ENCODE assay signal across 28 mouse cellular contexts in the genomic region with DNA sequence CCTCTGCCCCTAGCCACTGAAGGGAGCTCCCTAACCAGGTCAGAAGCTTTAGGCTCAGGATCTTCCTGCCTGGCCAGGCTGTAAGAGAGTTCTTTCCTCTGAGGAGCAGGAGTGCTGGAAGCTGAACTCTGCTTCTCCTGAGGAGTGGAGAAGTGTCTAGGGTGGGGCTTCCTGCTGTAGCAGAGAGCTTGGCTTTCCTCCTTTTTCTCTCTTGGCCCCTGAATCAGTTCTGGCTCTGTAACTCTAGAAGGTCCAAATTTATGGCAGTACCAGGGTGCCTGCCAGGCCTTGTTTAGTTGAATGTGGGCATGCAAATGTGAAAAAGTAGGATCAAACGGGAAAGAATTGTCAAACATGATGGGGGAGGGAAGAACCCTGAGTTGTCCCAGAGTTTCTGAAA. TPM values are rescaled to one million over a fixed set of nuclear protein-coding genes. Genes with fewer than 3 reads are reported as not detected.
DNase-seq lines count a peak whose midpoint lies in the region; ATAC-seq lines count a peak whose summit lies in the region.
"Had no signal": no experiment of that assay in that cellular context is flagged by ENCODE, and none has a peak within 500 bp of the region (broad histone marks: within the 10 kb centered on the region; RNA-seq: fewer than 3 reads in every experiment).

No protein-coding gene starts in this region.

- H3K27ac ChIP-seq in embryonic facial prominence, embryonic 13.5 days, result peak overlapping the region; percentile 60; the same call in 1 of the 2 replicates
- H3K27ac ChIP-seq in embryonic facial prominence, embryonic 10.5 days (replicated peaks), result no peak overlapping the region
- H3K27ac ChIP-seq in limb, embryonic 15.5 days, result peak overlapping the region; percentile 22; the same call in 1 of the 2 replicates
- H3K27ac ChIP-seq in limb, embryonic 10.5 days, result no peak overlapping the region
- H3K27ac ChIP-seq in embryonic facial prominence, embryonic 15.5 days (replicated peaks), result 0 out of 2 replicates have a peak overlapping the region, but pooled peaks have one; percentile 11
- H3K27ac ChIP-seq: forebrain, embryonic 10.5 days; forebrain, embryonic 13.5 days; hindbrain, embryonic 10.5 days; hindbrain, embryonic 13.5 days; intestine, embryonic 15.5 days had no signal

- H3K9me3 ChIP-seq in embryonic facial prominence, embryonic 13.5 days, result no peaks in the 10 kb centered on the region
- H3K9me3 ChIP-seq in embryonic facial prominence, embryonic 10.5 days, result no peaks in the 10 kb centered on the region
- H3K9me3 ChIP-seq in limb, embryonic 15.5 days, result no peaks in the 10 kb centered on the region
- no peaks in the 10 kb centered on the region for H3K9me3 ChIP-seq in limb, embryonic 10.5 days (replicated peaks)
- no peaks in the 10 kb centered on the region for H3K9me3 ChIP-seq in embryonic facial prominence, embryonic 15.5 days (replicated peaks)
- H3K9me3 ChIP-seq: forebrain, embryonic 10.5 days; forebrain, embryonic 13.5 days; hindbrain, embryonic 10.5 days; hindbrain, embryonic 13.5 days; intestine, embryonic 15.5 days had no signal

- H3K4me3 ChIP-seq in embryonic facial prominence, embryonic 13.5 days, result no peak overlapping the region
- no peak overlapping the region for H3K4me3 ChIP-seq in embryonic facial prominence, embryonic 10.5 days
- H3K4me3 ChIP-seq in limb, embryonic 15.5 days, result no peak overlapping the region
- no peak overlapping the region for H3K4me3 ChIP-seq in limb, embryonic 10.5 days
- H3K4me3 ChIP-seq in embryonic facial prominence, embryonic 15.5 days (replicated peaks), result no peak overlapping the region
- H3K4me3 ChIP-seq: erythroblast, embryonic 14.5 days; forebrain, embryonic 10.5 days; forebrain, embryonic 13.5 days; hindbrain, embryonic 10.5 days; hindbrain, embryonic 13.5 days; intestine, embryonic 15.5 days had no signal

- H3K9ac ChIP-seq in embryonic facial prominence, embryonic 13.5 days, result no peak overlapping the region
- no peak overlapping the region for H3K9ac ChIP-seq in limb, embryonic 15.5 days
- H3K9ac ChIP-seq in embryonic facial prominence, embryonic 15.5 days, result no peak overlapping the region
- H3K9ac ChIP-seq: forebrain, embryonic 13.5 days; hindbrain, embryonic 13.5 days; intestine, embryonic 15.5 days had no signal

- H3K4me2 ChIP-seq in embryonic facial prominence, embryonic 13.5 days, result no peak overlapping the region
- no peak overlapping the region for H3K4me2 ChIP-seq in limb, embryonic 15.5 days
- H3K4me2 ChIP-seq in embryonic facial prominence, embryonic 15.5 days (replicated peaks), result no peak overlapping the region
- H3K4me2 ChIP-seq: forebrain, embryonic 13.5 days; heart, embryonic 11.5 days; hindbrain, embryonic 13.5 days; intestine, embryonic 15.5 days had no signal

- no peaks in the 10 kb centered on the region for H3K27me3 ChIP-seq in embryonic facial prominence, embryonic 13.5 days
- no peaks in the 10 kb centered on the region for H3K27me3 ChIP-seq in embryonic facial prominence, embryonic 10.5 days (replicated peaks; ENCODE audit: low read depth, poor library complexity, severe bottlenecking)
- H3K27me3 ChIP-seq in limb, embryonic 15.5 days, result no peaks in the 10 kb centered on the region
- H3K27me3 ChIP-seq in limb, embryonic 10.5 days (ENCODE audit: low read depth, poor library complexity, severe bottlenecking), result no peaks in the 10 kb centered on the region
- H3K27me3 ChIP-seq in embryonic facial prominence, embryonic 15.5 days, result no peaks in the 10 kb centered on the region
- H3K27me3 ChIP-seq: forebrain, embryonic 13.5 days; hindbrain, embryonic 13.5 days; intestine, embryonic 15.5 days; Patski had no signal

- no peaks in the 10 kb centered on the region for H3K36me3 ChIP-seq in embryonic facial prominence, embryonic 13.5 days
- no peaks in the 10 kb centered on the region for H3K36me3 ChIP-seq in embryonic facial prominence, embryonic 10.5 days (replicated peaks)
- H3K36me3 ChIP-seq in limb, embryonic 15.5 days, result no peaks in the 10 kb centered on the region
- H3K36me3 ChIP-seq in limb, embryonic 10.5 days, result no peaks in the 10 kb centered on the region
- no peaks in the 10 kb centered on the region for H3K36me3 ChIP-seq in embryonic facial prominence, embryonic 15.5 days
- H3K36me3 ChIP-seq: forebrain, embryonic 10.5 days; hindbrain, embryonic 10.5 days; hindbrain, embryonic 13.5 days; intestine, embryonic 15.5 days had no signal

- 39% methylated on average over 1 of the region's 1 CpGs for WGBS in embryonic facial prominence, embryonic 13.5 days
- 62% methylated on average over 1 of the region's 1 CpGs for WGBS in embryonic facial prominence, embryonic 10.5 days
- WGBS in limb, embryonic 15.5 days, result 32% methylated on average over 1 of the region's 1 CpGs
- WGBS in limb, embryonic 10.5 days, result 82% methylated on average over 1 of the region's 1 CpGs
- WGBS in embryonic facial prominence, embryonic 15.5 days, result 37% methylated on average over 1 of the region's 1 CpGs

- intact Hi-C loops in gastrocnemius, postnatal 14 days (cut with DNase I; ENCODE audit: low total_unique reads), result no loop called here

- ATAC-seq in embryonic facial prominence, embryonic 13.5 days (ENCODE audit: insufficient number of reproducible peaks, insufficient read depth, low FRiP score, low TSS enrichment, low read depth), result no peak
- ATAC-seq in limb, embryonic 15.5 days (ENCODE audit: insufficient number of reproducible peaks, low FRiP score, low TSS enrichment, low read depth), result no peak
- no peak for ATAC-seq in embryonic facial prominence, embryonic 15.5 days (ENCODE audit: insufficient number of reproducible peaks, low FRiP score, low TSS enrichment, low read depth)
- ATAC-seq: forebrain, embryonic 13.5 days; forebrain, embryonic 16.5 days; hindbrain, embryonic 16.5 days; intestine, embryonic 15.5 days; Patski had no signal

- no peak for DNase-seq in embryonic facial prominence, embryonic 10.5 days (ENCODE audit: low spot score)
- DNase-seq in gastrocnemius, postnatal 25 days, result peak; percentile 13
- no peak for DNase-seq in gastrocnemius, postnatal 14 days
- DNase-seq in limb, embryonic 10.5 days (ENCODE audit: low spot score), result no peak
- DNase-seq in cerebellum, postnatal 25 days, result no peak
- DNase-seq: adrenal gland, adult 2 months; adrenal gland, postnatal 14 days; cerebellum, adult 11 months; cerebellum, adult 2 months; cerebellum, adult 9-11 months; cerebellum, postnatal 36 days; embryo, embryonic 11 days; gastrocnemius, postnatal 10 days; heart, postnatal 36 days; kidney, adult 11 months had no signal

- H3K4me1 ChIP-seq in embryonic facial prominence, embryonic 13.5 days, result peaks cover 8% of the 10 kb centered on the region
- no peaks in the 10 kb centered on the region for H3K4me1 ChIP-seq in embryonic facial prominence, embryonic 10.5 days
- H3K4me1 ChIP-seq in limb, embryonic 15.5 days, result peaks cover 8% of the 10 kb centered on the region; the same call in 1 of the 2 replicates
- H3K4me1 ChIP-seq in limb, embryonic 10.5 days, result 0 out of 2 replicates have a peak, but pooled peaks cover 3% of the 10 kb centered on the region
- peaks cover 6% of the 10 kb centered on the region; the same call in 1 of the 2 replicates for H3K4me1 ChIP-seq in embryonic facial prominence, embryonic 15.5 days
- H3K4me1 ChIP-seq: forebrain, embryonic 10.5 days; forebrain, embryonic 13.5 days; hindbrain, embryonic 10.5 days; hindbrain, embryonic 13.5 days; intestine, embryonic 15.5 days had no signal

RNA-seq across cellular contexts. Expression of gene Eea1, which starts 17.1 kb away (rescaled TPM):
- polyA plus RNA-seq in embryonic facial prominence, embryonic 13.5 days (2015; fragmentation: Nextera tagmentation; extraction: Ambion mirVana), result 20.3 and 21.5 TPM in 2 replicates
- 9.0 and 10.2 TPM in 2 replicates for polyA plus RNA-seq in embryonic facial prominence, embryonic 10.5 days (2016; fragmentation: Nextera tagmentation; extraction: Ambion mirVana)
- 10 to 100 TPM; 19.9 to 21.1 TPM for total RNA-seq in gastrocnemius, postnatal 25 days (2021)
- total RNA-seq in gastrocnemius, postnatal 14 days (2021), result 10 to 100 TPM; 16.7 to 20.7 TPM
- polyA plus RNA-seq in limb, embryonic 15.5 days (2015; fragmentation: Nextera tagmentation; extraction: Ambion mirVana), result 20.7 and 24.4 TPM in 2 replicates
- polyA plus RNA-seq in limb, embryonic 10.5 days (2016; fragmentation: Nextera tagmentation; extraction: Ambion mirVana), result 5.1 and 6.1 TPM in 2 replicates
- polyA plus RNA-seq in embryonic facial prominence, embryonic 15.5 days (2015; fragmentation: Nextera tagmentation; extraction: Ambion mirVana), result 22.8 and 23.5 TPM in 2 replicates

Comparison
In these comparisons a context has a peak if more than half of its experiments do, and no peak if none do; other contexts are left out.
1. H3K27ac ChIP-seq: peak in embryonic facial prominence, embryonic 13.5 days (single experiment), limb, embryonic 15.5 days (single experiment) and embryonic facial prominence, embryonic 15.5 days (single experiment); none in embryonic facial prominence, embryonic 10.5 days (single experiment) and limb, embryonic 10.5 days (single experiment).